Mouse (Mus musculus) fat pad, adult 2 months (tissue): Measurements from ENCODE around the gene Paqr9.

Experiments
- DNase-seq: peaks from one replicate; pipeline ENCODE4 v3.0.0-alpha.2; 2011; ENCODE audit warnings: low read depth, low spot score; ENCODE audit errors: extremely low read depth

Paqr9 gene

DNA sequence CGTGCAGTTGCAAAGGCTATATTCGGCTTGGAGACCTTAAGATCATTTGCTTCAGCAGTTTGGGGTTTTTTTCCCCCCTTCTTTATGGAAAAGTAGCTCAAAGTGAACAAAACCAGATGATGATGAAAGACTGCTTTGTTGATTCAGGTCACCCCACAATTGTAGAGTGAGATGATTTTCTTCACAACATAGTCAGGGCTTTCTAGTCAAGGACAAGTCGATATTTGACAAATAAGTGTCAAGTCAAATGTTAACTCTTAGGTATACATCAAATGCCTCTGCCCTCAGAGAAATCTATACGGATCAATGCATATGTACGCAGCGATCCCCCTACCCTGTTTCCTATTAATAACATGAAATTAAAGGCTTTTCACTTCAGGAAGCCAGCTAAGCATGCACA lies 17.0 kb upstream of the Paqr9 start:
- DNase-seq, result no peak

DNA sequence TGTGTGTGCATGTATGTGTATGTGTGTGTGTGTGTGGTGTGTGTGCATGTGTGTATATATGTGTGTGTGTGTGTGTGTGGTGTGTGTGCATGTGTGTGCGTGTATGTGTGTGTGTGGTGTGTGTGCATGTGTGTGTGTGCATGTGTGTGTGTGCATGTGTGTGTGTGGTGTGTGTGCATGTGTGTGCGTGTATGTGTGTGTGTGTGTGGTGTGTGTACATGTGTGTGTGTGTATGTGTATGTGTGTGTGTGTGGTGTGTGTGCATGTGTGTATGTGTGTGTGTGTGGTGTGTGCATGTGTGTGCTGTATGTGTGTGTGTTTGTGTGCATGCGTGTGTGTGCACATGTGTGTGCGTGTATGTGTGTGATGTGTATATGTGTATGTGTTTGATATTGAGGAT lies 14.9 kb upstream of the Paqr9 start:
- no peak for DNase-seq

- no peak for DNase-seq
Measured at GRCm38 (mm10) chr9:95546679-95547078, 12.8 kb upstream of the Paqr9 start.

- no peak for DNase-seq
Measured at GRCm38 (mm10) chr9:95549626-95550411, 9.6 kb upstream of the Paqr9 start.

- no peak for DNase-seq
Measured at GRCm38 (mm10) chr9:95550856-95551774, 8.3 kb upstream of the Paqr9 start.

DNA sequence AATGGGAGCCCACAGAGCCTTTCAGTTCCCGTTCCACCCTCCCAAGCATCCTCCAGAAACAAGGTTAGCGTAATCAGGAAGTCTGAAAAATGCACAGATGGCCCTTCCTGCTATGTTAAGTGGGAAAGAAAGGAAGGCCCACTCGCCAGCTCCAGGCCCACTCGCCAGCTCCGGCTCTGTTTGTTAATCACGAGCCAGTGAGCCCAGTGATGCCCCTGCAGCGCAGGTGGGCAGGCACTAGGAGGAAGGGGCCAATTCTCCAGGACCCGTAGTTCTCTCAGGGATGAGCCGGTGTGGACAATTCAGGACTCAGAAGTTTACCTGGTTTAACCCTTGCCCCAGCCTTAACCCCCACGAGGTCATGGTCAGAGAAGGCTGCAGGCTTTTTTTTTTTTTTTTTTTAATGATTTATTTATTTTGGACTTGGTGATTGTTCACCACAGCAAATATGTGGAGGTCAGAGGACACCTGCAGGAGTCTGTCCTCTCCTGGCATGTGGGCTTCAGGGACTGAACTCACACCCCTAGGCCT lies 7.2 kb upstream of the Paqr9 start:
- DNase-seq, result no peak

DNA sequence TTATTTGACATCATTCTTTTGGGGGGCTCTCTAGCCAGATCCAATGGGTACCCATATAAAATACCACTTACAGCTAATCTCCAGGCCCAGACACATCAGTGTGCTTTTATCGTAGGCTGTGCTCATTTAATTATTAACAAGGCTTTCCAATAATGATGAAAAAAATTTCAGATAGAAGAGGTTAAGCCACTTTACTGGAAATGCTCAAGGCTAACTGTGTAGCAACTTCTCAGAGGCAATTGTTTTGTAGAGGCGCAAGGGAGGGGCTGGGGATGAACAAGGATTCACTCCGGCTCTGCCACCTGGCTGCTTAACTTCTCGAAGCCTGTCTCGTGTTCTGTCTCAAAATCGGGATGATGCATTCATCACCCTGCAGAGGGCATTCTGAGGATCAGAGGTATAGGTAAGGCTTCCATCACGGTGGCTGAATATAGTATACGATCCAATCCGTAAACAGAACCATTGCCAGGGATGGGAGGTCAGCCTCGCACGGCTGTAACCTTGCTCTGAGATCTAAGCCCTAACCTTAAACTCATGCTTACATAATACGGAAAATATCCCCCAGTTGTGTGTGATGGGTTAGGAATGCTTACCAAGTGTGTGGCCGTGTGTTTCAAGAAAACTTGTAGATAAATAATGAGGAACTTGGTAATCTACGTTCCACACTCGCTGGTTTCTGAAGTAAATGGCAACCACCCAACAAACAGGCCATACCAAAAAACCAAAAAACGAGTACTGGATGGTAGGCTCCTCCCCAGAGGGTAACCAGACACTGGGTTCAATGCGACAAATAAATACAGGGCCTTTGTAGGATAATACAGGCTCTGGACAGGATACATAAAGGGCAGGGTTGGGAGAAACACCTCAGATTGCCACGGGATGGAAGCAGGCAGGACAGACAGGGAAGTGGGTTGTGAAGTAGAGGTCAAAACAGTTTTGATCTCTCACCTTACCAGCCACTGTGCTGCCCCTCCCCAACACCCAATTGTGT lies 4.9 kb upstream of the Paqr9 start:
- DNase-seq, result no peak

DNA sequence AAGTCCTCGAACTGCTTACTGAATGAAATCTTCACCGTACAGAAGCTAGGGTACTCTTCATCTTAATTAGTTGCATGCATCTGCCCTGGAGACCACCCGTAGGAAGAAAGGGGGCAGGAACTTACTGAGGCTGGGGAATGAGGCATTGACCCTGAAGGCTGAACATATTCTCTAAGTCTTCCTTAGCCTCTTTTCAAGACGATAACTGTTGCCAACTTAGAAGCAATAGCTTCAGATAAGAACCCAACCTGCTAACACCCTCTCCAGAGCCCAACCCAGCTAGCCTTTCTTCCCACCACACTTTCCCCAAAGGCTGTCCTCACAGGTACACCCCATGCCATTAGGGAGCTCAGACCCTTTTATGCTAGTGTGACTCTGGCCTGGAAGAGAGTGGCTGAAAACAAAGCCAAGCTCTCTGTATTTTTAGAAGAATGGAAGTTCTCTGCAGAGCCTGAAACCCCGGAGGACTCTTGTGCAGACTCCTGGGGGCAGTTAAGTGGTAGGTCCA lies 4.2 kb upstream of the Paqr9 start:
- no peak for DNase-seq

- DNase-seq, result no peak
Measured at GRCm38 (mm10) chr9:95556067-95556512, 3.4 kb upstream of the Paqr9 start.

DNA sequence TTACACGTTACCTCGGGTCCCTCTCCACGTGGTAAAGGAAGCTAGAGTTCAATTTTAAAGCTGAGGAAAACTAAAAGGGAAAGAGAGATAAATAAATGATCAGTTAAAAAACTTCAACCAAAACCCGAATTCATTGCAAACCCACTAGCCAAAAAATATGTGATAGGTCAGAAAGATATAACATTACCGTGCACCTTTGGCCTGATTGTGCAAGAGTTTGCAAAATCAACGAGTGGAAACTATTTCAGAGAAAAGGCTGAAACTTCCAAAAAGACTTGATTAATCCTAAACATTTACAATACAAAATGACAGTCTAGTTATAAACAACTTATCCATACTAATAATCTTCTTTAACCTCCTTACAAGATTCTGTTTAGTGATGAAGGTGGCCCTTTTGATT lies 1.7 kb upstream of the Paqr9 start:
- no peak for DNase-seq

DNA sequence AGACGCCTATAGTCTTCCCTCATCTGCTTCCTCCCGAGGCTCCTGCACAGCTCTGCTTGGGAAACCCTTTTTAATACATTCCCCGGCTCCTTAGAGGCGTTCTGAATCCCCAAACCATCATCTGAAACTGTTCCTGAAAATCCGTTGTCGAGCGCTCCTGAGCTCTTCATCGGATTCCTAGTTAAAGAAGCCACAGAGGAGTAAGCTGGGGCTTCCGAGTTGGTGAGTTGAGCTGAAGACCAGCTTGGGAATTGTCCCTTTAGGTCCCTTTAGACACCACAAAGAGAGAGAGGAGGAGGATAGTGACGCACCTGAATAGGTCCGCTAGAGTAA lies 765 bp upstream of the Paqr9 start:
- no peak for DNase-seq

DNA sequence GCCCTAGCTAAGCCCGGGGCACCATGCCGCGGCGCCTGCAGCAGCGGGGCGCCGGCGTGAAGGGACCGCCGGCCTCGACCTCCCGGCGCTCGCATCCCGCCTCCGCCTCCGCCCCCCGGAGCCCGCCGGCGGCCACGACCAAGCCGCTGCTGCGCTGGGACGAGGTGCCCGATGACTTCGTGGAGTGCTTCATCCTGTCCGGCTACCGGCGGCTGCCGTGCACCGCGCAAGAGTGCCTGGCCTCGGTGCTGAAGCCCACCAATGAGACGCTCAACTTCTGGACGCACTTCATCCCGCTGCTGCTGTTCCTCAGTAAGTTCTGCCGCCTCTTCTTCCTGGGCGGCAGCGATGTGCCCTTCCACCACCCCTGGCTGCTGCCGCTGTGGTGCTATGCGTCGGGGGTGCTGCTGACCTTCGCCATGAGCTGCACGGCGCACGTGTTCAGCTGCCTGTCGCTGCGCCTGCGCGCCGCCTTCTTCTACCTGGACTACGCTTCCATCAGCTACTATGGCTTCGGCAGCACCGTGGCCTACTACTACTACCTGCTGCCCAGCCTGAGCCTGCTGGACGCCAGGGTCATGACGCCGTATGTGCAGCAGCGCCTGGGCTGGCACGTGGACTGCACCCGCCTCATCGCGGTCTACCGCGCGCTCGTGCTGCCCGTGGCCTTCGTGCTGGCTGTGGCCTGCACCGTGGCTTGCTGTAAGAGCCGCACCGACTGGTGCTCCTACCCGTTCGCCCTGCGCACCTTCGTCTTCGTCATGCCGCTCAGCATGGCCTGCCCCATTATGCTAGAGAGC lies 679 bp downstream of the Paqr9 start:
- no peak for DNase-seq

DNA sequence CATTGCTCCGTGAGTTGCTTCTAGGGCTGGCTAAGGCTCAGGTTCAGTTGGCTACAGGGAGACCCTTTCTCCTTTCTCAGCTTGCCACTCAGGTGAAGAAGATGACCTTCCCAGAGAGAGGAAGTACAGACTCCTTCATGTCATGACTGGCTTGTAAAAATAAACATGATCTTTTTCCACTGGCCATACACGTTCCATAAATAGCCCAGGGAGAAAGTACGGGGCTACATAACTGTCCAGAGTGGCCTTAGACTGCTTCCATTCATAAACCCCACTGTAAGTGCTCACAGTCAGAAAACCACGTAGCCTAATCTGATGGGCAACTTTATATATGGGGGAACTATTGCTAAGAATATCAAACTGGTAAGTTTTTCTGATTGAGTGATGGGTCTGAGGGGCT lies 4.6 kb downstream of the Paqr9 start:
- DNase-seq, result no peak

- DNase-seq, result no peak
Measured at GRCm38 (mm10) chr9:95566394-95566793, 6.9 kb downstream of the Paqr9 start.

DNA sequence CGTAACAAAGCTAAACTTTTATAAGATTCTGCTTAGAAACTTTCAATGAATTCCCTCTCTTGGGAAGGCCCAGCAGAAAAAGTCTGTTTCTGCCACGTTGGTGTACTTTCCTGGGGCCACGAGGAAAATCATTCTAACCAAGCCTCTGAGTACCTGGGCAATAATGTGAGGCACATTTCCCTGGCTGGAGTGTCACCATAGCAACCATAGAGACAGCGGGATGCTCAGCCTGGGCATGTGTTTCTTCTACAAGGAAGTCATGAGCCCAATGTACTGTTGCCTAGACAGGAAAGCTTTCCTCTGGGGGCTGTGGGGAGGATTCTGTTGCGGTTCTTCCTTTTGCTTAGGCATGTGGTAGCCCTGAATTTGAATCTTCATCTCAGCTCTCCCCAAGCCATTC lies 7.5 kb downstream of the Paqr9 start:
- DNase-seq, result no peak

DNA sequence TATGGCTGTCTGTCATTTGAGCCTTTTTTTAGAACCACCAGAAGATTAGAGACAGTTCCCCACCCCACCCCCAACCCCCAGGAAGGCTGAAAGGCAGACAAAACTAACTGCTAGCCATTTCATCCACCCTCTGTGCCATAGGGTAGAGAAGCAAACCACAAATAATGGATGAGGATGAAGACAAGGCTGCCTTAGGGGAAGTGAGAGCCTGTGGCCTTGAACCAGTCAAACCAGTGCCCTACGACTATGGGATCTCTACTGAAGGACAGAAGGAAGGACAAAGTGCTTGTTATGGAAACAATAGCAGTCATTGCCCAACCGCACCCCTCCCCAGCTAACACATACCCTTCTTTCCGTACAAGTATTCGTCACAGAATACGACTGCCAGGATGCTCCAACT lies 9.8 kb downstream of the Paqr9 start:
- DNase-seq, result no peak

- no peak for DNase-seq
Measured at GRCm38 (mm10) chr9:95569966-95570365, 10.5 kb downstream of the Paqr9 start.

GRCm38 (mm10) chr9:95570604-95571003 lies 11.1 kb downstream of the Paqr9 start:
- DNase-seq, result no peak

GRCm38 (mm10) chr9:95571494-95571893 lies 12.0 kb downstream of the Paqr9 start:
- peak; percentile 65 for DNase-seq

DNA sequence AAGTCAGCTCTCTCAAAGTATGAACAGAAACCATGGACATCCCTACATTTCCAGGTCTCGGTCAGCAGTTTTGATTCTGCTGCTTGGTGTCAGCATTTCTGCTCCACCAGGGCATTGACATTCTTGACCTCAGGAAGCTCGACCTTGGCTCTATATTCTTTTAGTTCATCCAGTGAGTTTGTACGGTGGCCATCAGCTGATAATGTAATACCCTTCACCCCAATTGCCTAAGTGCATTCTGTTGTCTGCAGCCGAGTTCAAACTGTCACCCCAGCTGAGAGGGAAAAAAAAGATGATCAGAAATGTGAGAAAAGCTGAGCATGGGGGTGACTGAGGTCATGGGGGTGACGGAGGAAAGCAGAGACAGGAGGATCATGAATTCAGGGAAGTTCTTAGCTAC lies 13.1 kb downstream of the Paqr9 start:
- DNase-seq, result no peak
